Mouse (Mus musculus) adrenal gland, adult (tissue): ENCODE data around the gene Kitl.
A peak's percentile ranks its signal among the peaks of the same experiment; 100 is the strongest.

Experiments
- DNase-seq, 2 experiments: peaks; one replicate each; pipeline ENCODE4 v3.0.0; 2022 to 2023; ENCODE audit warnings: low spot score in 1 of 2; ENCODE audit not compliant: inconsistent age in 2 of 2

The Kitl gene

DNA sequence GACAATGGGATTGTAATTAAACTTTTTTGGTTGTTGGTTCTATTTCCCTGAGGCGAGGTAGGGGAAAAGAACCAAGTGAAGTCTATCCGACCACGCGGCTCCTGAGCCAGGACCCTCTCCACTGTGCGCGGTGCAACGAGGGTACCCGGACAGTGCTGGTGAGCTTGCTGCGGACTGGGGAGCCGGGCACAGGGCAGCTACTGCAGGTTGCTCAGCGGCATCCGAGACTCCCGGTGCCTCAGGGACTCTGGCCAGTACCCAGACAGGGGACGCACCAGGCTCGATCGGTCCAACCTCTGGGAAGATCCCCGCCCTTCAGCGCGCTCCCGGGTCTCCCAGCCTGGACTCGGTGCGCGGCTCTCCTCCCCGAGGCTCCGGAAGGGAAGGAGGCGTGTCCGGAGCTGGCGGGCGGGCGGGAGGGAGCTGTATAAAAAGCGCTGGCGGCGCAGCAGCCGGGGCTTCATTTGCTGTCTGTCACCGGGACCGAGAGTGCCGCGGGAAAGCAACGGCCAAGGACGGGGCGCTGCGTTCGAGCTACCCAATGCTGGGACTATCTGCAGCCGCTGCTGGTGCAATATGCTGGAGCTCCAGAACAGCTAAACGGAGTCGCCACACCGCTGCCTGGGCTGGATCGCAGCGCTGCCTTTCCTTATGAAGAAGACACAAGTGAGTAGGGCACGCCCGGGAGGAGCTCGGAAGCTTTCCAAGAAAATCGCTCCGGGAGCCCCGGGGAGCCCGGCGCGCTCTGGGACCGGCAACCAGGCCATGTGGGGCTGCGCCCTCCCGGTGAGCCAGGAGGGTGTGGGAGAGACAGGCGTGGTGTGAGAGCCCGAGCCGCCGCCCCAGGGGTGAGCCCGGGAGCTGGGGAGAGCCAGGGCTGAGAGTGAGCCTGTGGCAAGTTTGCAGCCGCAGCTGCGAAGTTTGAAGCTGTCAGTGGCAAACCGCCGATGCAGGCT is at the start of gene Kitl:
TSS of gene Kitl (plus strand) at position 261 of the 956 bp plus-strand sequence.
- peak; percentile 80 to 94 for DNase-seq

DNA sequence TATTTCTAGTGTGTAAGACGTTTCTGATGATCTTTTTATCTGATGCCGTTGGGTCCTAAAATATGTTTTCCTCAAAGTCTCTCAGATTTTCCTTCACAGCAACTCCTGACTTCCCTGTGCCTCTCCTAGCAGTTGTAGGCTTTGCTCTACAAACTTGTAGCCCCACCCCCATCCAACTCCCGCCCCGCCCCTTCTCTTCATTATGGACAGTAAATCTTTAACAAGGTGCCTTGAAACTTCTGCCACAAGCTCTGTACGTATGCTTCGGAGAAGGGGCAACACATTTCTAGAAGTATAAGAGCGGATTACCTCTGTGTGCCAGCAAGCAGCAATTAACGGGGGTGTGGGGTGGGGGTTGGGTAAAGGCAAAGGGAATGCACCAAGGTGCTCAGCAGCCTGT is 42.6 kb upstream of the Kitl start:
- DNase-seq = no peak

DNA sequence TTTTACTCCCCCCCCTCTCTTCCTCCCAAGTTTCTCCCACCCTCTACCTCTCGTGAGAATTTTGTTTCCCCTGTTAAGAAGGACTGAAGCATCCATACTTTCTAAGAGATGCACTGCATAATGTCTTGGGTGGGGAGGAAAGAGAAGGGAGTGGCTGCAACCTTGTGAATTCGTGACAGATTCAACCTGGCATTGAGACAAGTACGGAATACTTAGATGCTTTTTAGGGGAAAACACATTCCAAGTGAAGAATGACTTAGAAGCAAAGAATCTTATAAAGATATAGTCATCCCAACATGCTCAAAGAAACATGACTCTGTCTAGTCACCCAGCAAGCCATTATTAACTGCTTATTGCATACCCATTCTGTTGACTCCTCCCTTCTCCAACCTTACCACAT is 35.3 kb upstream of the Kitl start:
- DNase-seq = no peak

DNA sequence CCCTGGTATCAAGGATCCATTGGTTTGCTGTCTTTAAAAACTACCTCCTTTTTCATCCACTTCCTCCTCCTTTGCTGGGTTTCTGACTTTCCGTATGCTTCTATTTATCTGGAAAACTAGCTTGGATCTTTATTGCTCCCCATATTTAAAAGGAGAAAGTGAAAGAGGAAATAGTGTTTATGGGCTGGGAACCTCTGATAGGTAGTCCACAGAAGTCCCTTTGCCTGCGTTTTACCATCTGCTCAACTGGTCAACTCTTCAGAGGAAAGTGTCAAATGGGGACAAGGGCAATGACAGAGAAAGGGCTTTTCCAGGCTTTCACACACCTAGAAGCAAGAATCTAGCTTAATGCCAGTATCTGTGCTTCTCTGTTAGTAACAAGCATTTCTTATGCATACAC is 34.5 kb upstream of the Kitl start:
- no peak for DNase-seq

DNA sequence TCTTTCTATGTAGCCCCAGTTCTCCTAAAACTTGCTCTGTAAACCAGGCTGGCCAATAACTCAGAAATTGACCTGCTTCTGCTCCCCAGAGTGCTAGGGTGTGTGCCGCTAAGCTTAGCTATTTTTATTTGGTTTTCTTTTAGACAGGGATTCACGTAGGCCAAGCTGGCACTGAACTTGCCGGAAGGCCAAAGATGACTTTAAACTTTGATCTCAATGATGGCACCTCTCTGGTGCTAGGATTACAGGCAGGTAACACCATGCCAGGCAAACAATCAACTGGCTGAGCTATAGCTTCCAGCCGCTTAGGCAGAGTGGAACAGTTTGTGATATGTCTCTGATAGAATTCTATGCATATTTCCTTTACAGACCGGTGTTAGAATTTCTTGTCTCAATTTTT is 33.5 kb upstream of the Kitl start:
- no peak for DNase-seq

DNA sequence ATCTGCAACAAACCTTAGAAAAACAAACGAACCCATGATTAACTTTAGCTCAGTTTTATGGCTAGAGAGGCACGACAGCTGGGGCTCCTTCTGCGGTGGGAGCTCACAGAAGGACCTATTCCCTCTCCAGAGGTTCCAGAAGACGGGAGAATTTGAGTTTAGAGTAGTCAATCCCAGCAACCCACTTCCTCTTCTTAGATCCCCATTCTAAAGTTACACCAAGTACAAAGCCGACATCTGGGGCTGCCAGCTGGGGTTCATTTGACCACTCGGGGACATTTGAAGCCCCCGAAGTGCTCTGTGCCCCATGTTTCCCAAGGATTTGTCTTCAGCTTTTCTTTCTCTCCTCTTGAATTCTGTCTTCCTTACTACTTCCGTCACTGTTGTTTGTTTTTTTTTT is 28.7 kb upstream of the Kitl start:
- peak in 1 of 2 experiments; percentile 21 for DNase-seq

DNA sequence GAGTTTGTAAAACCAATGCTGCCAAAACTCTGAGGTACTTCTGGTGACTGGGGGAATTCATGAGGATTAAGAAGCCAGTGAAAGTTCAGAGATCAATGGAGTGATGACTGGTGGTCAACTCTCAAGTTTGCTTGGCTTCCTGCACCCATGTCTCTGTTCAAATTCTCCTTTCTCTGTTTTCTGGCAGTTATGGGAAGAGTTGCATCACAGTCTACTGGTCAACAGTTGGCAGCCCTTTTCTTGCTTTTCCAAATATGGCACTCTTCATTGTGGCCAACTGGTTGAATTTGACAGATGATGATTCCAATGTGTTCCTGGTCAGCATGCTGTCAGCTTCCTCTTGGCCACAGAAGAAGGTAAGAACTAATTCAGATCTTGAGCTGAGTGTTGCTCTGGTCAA is 25.7 kb upstream of the Kitl start:
- no peak for DNase-seq

DNA sequence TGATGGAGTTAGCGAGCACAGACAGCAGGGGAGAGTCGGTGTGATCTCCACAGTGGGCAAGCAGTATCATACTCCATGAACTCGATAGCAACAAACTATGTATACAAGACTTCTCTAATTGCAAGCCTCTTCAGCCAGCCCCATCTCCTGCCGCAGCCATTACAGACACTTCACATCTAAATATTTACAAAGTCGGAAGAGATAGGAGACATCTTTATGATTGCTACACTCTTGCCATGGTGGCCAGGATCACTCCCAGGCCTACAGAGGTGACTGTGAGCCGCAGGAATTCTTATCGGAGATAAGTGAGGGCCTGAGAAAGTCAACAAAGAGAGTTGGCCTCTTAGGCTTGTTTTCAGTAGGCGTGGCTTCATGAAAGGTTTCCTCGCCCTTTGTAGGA is 23.3 kb upstream of the Kitl start:
- no peak for DNase-seq

DNA sequence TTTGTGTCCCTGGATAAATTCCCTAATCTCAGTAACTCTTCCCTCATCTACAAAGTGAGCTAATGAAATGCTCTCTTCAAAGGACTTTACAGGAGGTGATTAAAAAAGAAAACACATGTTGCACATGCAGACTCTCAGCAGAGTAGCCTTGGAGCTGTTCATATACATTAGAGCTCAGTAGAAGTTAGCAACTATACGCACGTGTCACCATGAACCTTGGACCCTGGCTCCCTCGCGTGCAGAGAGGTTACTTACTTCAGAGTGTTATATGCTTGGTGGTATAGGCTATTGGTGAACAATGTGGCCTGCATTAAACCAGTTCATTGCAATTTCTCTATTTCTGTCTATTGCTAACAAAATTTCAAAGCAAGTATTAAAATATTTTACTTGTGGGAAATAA is 14.0 kb upstream of the Kitl start:
- no peak for DNase-seq

DNA sequence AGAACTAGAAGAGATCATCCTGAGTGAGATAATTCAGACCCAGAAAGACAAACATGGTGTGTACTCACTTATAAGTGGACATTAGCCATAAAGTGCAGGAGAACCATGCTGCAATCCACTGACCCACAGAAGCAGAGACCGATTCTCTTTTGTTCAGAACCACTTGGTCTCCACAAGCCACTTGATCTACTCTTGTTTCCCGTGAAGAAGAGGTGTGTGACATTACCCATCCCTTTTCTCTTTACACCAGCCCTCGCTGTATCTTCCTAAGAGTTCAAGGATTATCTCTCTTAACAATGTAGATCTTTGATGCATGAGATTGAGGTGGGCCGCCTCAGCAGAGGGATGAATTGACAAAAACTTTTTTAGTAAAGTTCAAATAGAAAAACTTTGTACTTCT is 11.6 kb upstream of the Kitl start:
- no peak for DNase-seq

DNA sequence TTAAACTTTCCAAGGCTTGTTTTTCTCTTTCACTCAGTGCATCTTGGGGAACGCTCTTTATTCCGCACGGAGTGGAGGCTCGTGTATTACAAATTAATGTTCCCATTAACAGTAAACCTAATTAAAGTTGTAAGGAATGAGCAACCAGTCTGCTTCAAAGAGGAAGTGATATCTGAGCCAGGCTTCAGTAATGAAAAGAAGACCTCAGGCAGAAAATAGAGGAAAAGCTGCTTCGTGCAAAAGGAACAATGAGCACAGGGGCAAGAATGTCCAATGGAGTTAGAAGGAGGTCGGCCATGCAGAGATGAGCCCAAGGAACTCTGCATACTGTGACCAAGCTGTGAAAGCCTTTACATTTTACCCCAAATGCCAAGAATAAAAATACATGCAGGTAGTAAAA is 5.7 kb upstream of the Kitl start:
- DNase-seq = no peak

DNA sequence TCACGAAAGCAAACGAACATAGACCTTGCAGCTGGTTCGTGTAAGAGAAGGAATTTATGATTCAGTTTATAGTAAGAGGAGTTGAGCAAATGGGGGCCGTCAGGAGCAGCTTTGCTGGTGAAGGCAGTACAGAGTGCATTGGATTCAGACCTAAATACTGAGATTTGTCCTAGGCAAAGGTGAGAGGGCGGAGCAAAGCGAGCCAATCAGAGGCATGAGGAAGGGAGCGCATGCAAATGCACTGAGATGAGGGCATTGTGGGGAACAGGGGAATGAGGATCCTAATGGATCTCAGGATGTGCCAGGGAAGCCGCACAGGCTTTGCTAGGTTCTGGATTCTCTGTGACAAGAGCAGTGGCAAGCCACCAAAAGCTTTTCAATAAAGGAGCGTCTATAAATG is 5.1 kb upstream of the Kitl start:
- no peak for DNase-seq

DNA sequence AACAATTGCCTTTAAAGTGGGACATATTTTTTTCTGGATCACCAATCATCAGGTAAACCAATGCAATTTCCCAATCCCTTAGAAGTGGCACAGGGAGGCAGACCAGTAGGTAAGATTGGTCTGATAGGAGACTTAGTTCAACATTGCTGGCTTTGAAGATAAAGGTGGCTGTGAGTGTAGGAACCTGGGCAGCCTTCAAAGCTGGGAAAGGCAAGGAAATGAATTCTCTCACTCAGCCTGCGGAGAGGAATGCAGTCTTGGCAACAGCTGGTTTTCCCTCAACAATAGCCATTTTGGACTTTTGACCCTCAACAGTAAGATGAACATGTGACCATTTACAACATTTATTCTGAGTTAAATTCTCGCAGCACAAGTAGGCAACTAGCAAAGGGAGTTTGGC is 1.3 kb upstream of the Kitl start:
- no peak for DNase-seq

DNA sequence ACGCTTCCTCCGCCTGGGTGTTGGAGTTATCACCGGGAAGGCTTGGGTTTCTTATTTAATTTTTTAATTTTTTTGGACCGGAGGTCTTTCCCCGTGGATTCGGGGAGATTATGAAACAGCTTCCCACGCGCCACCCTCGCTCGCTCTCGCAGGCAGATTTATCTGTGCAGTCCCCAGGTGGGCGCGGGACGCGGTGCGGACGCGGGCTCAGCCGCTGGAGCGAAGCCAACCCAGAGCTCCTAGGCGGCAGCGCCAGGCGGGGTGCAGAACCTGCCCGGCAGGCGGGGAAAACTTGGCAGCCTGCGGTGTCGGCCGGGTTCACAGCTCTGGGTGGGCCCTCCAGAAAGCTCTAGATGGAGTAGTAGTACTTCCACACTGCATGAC is 888 bp downstream of the Kitl start:
- peak; percentile 52 to 86 for DNase-seq

DNA sequence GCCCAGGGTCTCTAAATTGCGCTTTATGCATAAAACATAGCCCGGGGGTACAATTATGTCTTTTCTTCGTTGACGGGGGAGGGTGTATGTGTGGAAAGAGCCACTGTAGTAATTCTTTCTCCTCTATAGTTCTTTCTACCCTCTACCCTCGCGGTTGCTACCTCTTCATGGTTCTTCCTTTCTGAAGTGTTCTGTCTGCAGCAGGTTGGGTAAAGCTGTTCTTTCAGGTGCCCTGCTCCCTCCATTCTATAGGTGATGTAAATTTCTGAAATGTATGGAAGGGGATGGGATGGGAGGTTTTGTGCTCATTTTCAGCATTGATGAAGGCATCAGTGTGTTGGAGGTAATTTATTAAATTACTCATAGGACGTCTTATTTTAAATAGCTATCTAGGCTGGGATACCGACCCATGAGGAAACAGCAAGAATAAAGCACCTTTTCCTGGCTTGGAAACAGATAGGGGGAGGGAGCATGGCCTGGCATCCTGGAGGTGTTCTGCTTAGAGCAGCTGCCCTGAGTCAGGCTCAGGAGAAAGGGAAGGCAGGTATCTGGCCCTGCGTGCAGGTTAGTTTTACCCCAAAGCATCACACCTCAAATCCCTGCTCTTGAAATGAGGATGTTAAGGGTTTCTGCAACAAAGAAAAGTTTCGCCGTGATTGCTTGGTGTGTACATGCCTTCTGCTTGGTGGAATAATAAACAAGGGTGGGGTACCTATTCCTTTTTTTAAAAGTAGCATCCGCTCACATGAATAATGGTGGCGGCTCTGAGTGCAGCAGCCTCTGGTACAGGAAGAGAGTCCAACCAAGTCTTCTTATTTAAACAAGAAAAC is 1.7 kb downstream of the Kitl start:
- DNase-seq = peak in 1 of 2 experiments; percentile 59

DNA sequence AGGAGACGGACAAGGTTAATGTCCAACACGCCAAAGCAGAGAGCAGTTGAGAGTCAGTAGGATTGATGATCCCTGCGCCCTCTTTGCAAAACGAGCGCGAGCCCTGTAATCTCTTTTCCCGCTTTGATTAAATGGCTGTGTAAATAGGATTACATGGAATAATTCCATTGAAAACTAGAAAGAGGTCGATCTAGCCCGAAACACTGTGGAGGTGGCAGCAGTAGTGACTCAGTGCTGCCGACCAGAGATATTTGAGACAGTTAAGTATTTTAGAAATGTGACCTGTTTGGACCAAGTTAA is 2.3 kb downstream of the Kitl start:
- no peak for DNase-seq

DNA sequence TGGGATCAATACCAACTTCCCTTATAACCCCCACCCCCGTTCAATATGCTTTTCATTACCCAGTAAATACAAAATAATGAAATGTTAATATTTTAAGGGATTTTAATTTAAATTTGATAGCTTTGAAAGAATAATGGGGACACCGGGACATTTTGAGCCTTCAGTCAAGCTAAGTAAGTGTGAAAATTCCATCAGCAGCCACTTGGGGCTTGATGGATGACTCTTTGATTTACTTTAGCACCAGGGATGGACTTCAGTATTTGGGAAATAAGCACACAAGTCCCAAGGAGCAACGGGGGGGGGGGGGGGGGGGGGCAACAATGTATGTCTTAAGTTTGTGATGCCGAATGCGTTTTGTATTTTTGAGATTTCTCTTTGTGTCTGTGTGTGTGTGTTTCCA is 3.1 kb downstream of the Kitl start:
- no peak for DNase-seq

DNA sequence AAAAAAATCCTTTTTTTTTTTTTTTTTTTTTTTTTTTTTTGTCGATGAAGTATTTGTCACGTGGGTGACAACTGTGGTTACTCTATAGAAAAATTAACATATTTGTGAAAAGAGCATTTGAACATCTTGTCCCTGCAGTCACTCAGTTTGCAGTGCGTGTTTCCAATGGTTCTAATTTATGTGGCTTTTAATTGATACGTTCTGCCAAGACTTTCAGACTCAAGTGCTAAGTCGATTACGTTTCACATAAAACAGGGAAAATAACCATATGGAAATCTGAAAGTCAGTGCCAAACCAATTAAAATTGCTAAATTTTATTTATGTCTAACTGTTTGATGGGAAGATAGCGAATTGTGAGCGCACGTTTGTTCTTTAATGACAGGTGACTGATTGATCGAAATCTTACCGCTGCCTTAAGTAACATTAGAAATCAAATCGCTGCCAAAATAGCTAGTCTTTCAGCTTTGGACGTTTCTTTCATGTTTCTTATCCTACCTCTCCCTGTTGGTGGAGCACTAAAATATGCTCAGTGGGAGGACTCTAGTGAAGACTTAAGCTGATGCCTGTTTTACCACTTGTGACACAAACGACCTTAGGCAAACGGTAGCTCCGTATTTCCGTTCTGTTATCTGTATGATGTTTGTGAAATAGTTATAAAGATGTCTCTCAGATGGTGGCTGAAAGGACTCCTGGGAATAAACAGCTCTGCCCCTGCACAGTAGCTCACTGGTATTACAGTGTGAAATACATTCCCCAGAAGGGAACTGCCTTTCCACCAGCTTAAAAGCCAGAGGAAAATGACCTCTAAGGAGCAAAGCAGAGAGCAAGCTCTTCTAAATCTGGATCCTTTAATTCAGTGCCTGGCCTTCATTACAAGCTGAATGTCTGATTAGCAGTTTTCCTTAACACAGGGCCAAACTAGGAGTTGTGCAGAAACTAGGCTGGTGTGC is 4.1 kb downstream of the Kitl start:
- DNase-seq = no peak

DNA sequence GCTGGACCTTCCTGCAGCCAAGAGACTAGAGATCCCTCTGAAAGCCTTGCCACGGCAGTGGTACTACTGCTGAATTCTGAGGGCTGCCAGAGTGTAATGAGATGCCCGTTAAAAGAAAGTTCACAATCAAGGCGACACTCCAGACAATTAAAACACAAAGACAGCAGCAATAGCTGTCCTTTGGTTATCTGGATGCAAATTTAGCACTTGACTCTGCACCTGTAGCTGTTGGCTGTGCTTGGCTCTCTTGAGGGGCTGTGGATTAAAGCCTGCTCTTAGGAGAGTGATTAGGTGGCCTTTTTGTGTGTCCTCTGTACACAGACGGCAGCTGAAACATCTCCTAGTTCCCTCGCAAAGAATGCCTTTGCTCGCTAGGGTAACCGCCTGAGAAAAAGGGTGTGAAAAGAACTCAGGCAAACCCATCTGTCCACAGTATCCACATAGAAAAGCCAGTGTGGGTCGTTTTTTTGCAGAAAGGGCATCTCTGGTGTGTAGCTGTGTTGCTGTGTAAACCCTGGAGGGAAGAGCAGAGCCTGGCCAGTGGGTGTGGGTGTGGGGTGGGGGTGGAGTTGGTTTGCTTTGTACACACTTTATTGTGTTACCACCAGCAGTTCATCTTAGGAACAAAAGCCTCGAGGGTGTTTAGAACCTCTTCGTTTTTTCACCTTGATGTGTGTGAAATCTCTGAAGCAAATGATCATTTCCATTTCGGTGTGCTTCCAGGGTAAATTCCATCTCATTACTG is 6.8 kb downstream of the Kitl start:
- no peak for DNase-seq

DNA sequence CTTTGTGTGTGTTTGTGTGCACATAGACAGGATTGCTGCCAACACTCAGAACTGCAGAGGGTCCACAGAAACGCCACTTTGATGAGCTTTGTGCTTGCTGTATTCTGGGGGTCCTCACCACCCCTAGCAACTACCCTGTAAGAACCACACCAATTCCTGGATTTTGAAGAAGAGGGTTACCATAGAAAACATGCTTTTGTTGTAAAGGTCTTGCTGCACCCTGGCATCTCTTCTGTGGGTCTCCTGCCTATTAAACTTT is 7.3 kb downstream of the Kitl start:
- no peak for DNase-seq

DNA sequence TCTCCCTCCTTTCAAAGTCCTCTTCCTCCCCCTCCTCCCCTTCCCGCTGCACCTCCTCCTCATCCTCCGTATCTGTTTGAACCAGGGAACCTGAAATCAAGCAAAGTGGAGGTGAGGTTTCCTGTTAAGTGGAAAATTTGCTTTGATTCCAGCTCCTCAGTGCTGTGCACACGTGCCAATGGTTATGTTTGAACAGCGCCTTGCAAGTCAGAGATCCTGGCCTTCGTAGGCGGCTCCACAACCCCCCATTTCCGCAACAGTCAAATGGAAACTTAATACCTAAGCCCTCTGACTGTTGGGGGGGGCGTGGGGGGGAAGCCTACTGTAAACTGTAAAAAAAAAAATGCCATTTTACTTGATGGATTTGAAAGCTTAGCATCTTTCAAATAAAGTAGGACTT is 10.2 kb downstream of the Kitl start:
- no peak for DNase-seq
